Mouse (Mus musculus): ENCODE results near the gene Milr1.
A peak's percentile ranks its signal among the peaks of the same experiment; 100 is the strongest.
"Not testable (repeated sequence)": the region's sequence is repeated elsewhere in the genome, so short reads cannot be mapped to it uniquely, and the experiment has no call there.

The Milr1 gene

DNA sequence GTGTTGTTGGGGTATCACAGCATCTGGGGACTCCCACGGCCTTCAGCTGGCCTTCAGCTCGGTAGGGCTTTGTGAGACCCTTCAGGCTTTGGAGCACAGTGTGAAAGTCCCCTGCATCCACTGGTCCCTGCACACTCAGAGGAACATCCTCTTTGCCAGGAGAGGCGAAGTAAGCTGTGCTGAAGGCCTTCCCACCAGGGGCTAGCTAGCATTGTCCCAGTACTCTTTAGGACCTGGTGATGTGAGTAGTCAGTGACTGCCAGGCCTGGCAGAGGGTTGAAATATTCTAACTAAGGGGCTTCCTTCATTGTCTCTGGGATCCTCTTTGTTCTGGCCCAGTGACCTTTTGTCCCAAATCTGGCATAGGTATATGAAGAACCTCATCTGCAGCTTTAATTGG lies 14.4 kb upstream of the Milr1 start:
- DNase-seq, result peak; percentile 47

DNA sequence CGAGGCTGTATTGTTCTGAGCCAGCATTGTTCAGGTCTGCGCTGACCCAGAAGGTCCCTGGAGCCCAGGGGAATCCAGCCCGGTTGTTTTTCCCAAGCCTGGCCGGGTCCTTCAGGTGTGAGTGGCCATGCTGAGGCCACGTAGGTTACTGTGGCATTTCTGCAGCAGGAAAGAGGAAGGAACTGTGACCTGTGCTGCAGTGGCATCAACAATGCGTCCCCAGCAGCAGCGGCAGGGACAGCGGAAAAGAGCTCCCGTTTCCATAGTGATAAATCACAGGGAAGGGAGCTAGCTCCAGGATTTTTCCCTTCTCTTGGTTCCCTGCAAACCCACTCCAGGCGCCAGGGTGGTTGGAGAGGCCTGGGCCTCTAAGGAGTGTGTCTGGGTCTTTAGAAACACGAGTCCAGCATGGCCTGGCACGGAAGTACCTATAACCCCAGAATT lies 13.8 kb upstream of the Milr1 start:
- peak; percentile 45 for DNase-seq

DNA sequence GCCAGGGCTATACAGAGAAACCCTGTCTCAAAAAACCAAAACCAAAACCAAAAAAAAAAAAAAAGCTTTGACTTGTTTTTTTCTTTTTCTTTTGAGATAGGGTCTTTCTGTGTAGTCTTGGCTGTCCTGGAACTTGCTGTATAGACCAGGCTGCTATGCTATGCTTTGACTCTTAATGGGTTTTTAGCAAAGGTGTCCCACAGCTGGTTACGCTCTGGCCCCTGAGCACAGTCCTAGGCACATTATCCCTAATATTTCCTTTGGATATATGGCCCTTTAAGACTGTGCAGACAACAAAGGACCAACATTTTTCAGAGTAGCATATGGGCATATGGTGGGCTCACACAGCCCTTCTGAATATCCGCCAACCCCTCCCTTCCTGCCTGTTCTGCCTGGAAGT lies 11.9 kb upstream of the Milr1 start:
- no peak for DNase-seq

DNA sequence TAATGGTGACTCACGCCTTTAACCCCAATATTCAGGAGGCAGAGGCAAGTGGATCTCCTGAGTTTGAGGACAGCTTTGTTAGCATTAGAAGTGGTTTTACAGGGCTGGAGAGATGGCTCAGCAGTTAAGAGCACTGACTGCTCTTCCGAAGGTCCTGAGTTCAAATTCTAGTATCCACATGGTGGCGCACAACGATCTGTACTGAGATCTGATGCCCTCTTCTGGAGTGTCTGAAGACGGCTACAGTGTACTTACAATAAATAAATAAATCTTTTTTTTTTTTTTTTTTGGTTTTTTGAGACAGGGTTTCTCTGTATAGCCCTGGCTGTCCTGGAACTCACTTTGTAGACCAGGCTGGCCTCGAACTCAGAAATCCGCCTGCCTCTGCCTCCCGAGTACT lies 10.3 kb upstream of the Milr1 start:
- not testable (repeated sequence) for DNase-seq

DNA sequence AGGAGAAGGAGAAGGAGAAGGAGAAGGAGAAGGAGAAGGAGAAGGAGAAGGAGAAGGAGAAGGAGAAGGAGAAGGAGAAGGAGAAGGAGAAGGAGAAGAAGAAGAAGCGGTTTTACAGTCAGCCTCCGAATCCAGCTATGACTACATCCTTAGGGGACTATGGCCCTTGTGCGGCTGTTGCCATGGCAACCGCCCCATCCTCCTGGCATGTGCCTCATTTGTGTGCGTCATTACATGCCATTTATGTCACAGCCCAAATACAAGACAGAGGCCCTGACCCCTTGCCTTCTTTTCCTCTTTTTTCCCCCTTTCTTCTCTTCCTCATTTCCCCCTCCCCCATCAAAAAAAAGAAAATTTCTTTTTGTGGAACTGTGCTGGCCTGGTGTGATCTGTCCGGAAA lies 9.8 kb upstream of the Milr1 start:
- DNase-seq, result peak; percentile 60

- DNase-seq, result no peak
Observed at GRCm38 (mm10) chr11:106741826-106742225, 9.2 kb upstream of the Milr1 start.

DNA sequence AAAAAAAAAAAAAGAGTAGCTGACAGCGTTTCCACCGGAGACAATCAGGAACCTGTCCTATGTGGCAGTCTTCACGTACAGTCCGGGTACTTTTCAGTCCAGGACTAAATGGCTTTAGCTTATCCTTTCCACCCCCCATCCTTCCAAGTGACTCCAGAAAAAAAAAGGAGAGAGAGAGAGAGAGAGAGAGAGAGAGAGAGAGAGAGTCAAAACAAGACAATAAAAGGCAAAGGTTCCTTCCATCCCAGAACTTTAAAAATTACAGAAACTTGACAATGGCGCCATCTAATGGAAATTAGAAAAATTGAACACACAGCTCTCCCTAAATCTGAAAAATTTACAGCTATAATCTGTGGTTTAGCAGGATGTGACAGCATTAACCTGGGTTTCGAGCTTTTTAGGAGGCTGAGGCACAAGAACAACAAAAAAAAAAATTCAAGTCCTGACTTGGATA lies 8.6 kb upstream of the Milr1 start:
- peak; percentile 75 for DNase-seq

GRCm38 (mm10) chr11:106744949-106745348 lies 6.1 kb upstream of the Milr1 start:
- DNase-seq, result no peak

DNA sequence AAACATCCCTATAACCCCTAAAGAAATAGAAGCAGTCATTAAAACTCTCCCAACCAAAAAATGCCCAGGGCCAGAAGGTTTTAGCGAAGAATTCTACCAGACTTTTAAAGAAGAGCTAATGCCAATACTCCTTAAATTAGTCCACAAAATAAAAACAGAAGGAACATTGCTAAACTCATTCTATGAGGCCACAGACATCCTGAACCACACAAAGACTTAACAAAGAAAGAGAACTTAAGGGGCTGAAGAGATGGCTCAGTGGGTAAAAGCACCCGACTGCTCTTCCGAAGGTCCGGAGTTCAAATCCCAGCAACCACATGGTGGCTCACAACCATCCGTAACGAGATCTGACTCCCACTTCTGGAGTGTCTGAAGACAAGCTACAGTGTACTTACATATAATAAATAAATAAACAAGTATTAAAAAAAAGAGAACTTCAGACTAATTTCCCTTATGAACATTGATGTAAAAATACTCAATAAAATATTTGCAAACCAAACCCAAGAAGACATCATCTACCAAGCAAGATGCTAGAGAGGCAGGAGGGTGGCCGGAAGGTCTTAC lies 1.4 kb upstream of the Milr1 start:
- not testable (repeated sequence) for DNase-seq

- no peak for DNase-seq
Observed at GRCm38 (mm10) chr11:106750121-106750751, 790 bp upstream of the Milr1 start, which contains the start of gene Pecam1. Gene Pecam1, minus strand, starts transcription at chr11:106750628.

GRCm38 (mm10) chr11:106752103-106752502 lies 1.1 kb downstream of the Milr1 start:
- no peak for DNase-seq

GRCm38 (mm10) chr11:106753314-106753713 lies 2.3 kb downstream of the Milr1 start:
- DNase-seq, result no peak

DNA sequence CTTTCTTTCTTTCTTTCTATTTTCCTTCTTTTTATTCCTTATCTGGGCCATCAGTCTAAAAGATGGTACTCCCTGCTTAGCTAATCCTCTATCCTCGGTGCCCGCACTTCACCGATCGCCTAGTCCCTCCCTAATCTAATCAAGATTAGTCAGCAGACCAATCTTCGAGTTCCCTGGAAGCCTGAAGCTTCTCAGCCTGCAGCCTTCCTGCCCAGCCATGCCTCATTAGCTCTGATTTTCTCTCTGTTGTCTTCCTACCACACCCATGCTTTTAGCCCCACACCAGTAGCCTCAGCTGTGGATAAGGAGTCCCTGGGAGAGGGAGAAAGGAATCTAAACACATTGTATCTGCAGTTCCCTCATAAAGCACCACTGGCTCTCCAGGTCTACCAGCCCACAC lies 4.6 kb downstream of the Milr1 start:
- DNase-seq, result peak; percentile 39

GRCm38 (mm10) chr11:106759028-106759427 lies 8.0 kb downstream of the Milr1 start:
- no peak for DNase-seq

- no peak for DNase-seq
Observed at GRCm38 (mm10) chr11:106760511-106760910, 9.5 kb downstream of the Milr1 start.

- DNase-seq, result no peak
Observed at GRCm38 (mm10) chr11:106762139-106762799, 11.2 kb downstream of the Milr1 start.

GRCm38 (mm10) chr11:106762800-106763185 lies 11.8 kb downstream of the Milr1 start:
- no peak for DNase-seq

- no peak for DNase-seq
Observed at GRCm38 (mm10) chr11:106766611-106767162, 15.7 kb downstream of the Milr1 start.

DNA sequence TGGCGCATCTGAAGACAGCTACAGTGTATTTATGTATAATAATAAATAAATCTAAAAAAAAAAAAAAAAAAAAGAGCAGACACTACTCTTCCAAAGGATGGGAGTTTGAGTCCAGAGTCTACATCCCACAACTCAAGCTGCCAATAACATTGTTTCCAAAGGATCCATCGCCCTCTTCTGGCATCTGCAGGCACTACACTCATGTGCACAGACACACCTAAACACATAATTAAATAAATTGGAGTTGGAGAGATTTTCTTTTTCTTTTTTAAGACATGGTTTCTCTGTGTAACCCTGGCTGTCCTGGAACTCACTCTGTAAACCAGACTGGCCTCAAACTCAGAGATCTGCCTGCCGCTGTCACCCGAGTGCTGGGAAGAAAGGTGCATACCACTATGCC lies 16.5 kb downstream of the Milr1 start:
- DNase-seq, result no peak

GRCm38 (mm10) chr11:106770195-106770974 lies 19.4 kb downstream of the Milr1 start:
- peak; percentile 41 for DNase-seq

DNA sequence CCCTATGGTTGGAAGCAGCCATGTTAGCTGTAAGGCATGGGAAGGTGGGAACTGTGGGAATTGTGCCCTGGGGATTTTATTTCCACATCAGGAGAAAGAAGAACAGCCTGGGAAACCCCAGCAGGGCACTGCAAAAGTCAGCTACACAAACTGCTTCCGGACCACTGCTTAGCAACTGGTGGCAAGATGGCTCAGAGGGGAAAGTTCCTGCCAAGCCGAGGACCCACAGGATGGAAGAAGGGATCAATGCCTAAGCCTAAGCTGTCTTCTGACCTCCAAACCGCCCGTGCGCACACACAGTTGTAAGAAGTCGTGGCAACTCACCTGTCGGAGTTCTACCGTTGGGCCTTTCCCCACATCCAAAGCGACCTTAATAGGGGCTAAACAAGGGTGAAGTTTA lies 22.0 kb downstream of the Milr1 start:
- DNase-seq, result no peak

DNA sequence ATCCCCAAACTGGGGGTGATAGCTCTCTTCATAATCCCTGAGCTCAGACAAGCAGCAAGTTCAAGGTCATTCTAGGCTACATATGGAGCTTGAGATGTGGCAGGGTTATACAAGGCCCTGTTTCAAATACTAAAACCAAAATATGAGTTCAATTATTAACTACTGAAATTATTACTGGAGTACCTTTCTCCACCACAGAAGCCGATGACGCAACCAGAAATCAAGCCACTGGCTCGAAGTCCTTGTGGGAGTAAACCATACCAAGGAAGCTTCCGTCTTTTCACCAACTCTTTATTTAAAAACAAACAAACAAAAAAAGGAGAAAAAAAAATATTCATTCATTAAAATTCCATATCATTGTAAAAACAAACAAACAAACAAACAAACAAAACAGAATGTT lies 25.9 kb downstream of the Milr1 start:
- no peak for DNase-seq

GRCm38 (mm10) chr11:106777395-106777794 lies 26.4 kb downstream of the Milr1 start:
- DNase-seq, result no peak
